Mouse (Mus musculus): ENCODE measurements around the gene Rsph1. TPM values are rescaled to one million over a fixed set of nuclear protein-coding genes. Genes with fewer than 3 reads are reported as not detected.
"Not testable (repeated sequence)": the region's sequence is repeated elsewhere in the genome, so short reads cannot be mapped to it uniquely, and the experiment has no call there.

Gene Rsph1
- polyA plus RNA-seq, 1 experiment from 2014 or later, result 6.9 TPM

DNA sequence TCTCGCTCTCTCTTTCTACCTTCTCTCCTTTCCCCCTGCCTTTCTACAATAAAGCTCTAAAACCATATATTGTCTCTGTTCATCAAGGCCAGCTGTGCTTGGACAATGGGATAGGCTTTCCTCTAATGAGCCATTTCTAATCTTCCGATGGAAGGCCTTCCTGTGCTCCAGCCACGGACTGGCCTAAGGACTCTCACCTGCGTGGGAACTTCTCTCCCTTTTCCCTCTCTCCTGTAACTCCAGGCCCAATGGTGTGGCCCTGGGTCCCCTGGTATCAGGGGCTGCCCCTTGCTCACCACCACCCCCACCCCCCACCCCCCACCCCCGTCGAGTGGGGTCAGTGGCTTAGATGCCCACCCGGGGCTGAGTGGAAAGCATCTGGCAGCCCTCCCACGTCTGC, 6.4 kb downstream of the Rsph1 start:
- H3K36me3 ChIP-seq; H3K9me3 ChIP-seq (replicated peaks); H3K27ac ChIP-seq; ATAC-seq (ENCODE audit: low FRiP score); H3K4me1 ChIP-seq; H3K9ac ChIP-seq; H3K4me3 ChIP-seq; H3K27me3 ChIP-seq; H3K4me2 ChIP-seq (replicated peaks): not testable (repeated sequence)
- 79% methylated on average over 8 of the region's 8 CpGs for WGBS

DNA sequence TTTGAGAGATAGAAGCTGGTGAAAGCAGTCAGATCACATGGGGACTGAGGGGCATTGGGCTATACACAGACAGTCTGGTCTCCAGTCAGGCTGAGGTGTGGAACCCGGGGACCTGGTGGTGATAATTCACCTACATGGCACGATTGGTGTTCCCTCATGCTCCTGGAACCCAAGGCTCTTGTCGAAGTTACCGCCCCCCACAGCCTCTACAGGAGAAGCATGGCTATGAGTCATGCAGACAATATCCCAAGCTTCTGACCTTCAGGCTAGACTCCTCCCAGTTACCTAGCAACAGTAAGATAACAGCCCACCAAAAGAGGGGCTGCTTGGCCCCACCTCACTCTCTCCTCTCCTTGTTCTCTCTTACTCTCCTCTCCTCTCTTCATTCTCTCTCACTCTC, 6.9 kb downstream of the Rsph1 start:
- H3K9me3 ChIP-seq (replicated peaks), result no peaks in the 10 kb centered on the region
- WGBS, result 77% methylated on average over 4 of the region's 4 CpGs
- H3K27ac ChIP-seq, result no peak overlapping the region
- no peak overlapping the region for H3K9ac ChIP-seq
- H3K4me1 ChIP-seq, result 0 out of 2 replicates have a peak, but pooled peaks cover under 1% of the 10 kb centered on the region
- ATAC-seq (ENCODE audit: low FRiP score), result no peak
- no peaks in the 10 kb centered on the region for H3K27me3 ChIP-seq
- H3K4me2 ChIP-seq (replicated peaks), result no peak overlapping the region
- no peaks in the 10 kb centered on the region for H3K36me3 ChIP-seq
- H3K4me3 ChIP-seq, result no peak overlapping the region

DNA sequence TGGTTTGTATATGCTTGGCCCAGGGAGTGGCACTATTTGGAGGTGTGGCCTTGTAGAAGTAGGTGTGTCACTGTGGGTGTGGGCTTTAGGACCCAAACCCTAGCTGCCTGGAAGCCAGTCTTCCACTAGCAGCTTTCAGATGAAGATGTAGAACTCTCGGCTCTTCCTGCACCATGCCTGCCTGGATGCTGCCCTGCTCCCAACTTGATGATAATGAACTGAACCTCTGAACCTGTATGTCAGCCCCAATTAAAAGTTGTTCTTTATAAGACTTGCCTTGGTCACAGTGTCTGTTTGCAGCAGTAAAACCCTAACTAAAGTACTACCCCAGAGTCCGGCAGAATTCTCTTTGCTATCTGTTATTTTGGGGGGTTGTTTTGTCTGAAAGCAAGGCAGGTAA, 7.4 kb downstream of the Rsph1 start:
- Histone ChIP-seq H3K9me3 (replicated peaks) (no peaks in the 10 kb centered on the region), H3K4me3 (no peak overlapping the region), H3K4me2 (replicated peaks) (no peak overlapping the region), H3K27ac (no peak overlapping the region), H3K4me1 (0 out of 2 replicates have a peak, but pooled peaks cover 5% of the 10 kb centered on the region), H3K27me3 (no peaks in the 10 kb centered on the region), H3K9ac (no peak overlapping the region), H3K36me3 (no peaks in the 10 kb centered on the region)
- 83% methylated on average over 2 of the region's 2 CpGs for WGBS
- ATAC-seq (ENCODE audit: low FRiP score), result no peak

DNA sequence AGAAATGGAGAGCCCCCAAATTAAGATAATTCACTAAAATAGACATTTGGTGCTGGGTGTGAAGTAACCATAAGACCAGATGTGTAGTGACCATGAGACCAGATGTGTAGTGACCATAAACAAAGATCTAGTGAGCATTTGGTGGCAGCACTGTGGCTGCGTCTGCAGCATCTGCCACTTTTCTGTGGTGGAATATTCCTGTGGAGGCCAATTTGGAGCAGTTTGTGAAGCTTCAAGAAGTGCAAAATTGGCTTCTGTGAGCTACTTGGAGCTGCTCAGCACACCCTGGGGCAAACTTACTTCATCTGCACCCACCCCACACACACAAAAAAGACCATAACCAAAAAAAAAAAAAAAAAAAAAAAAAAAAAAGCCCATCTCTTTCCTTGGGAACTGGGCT, 9.2 kb downstream of the Rsph1 start:
- ATAC-seq (ENCODE audit: low FRiP score), result no peak

DNA sequence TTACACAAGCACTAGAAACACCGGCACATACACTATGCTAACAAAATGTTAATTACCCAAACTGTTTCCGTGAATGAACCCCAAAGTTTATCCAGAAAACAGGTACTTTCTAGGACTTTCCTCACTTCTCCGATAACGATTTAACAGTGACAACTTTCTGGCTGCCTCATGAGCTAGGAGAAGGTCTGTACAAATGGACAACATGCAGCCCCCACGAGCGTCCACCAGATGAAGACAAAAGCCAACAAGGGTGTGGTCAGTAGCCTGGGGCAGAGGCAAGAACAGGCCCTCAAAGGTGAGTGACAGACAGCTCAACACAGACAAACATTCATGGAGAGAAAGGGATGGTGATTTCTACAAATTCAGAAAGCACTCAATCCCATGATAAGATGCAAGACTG, 9.6 kb downstream of the Rsph1 start:
- no peak overlapping the region for H3K4me2 ChIP-seq (replicated peaks)
- no peak overlapping the region for H3K4me3 ChIP-seq
- no peaks in the 10 kb centered on the region for H3K36me3 ChIP-seq
- no peaks in the 10 kb centered on the region for H3K27me3 ChIP-seq
- 0 out of 2 replicates have a peak, but pooled peaks cover 5% of the 10 kb centered on the region for H3K4me1 ChIP-seq
- H3K9ac ChIP-seq, result no peak overlapping the region
- H3K9me3 ChIP-seq (replicated peaks), result no peaks in the 10 kb centered on the region
- H3K27ac ChIP-seq, result no peak overlapping the region
- no peak for ATAC-seq (ENCODE audit: low FRiP score)
- 82% methylated on average over 6 of the region's 6 CpGs for WGBS

More for the DNA sequence above, 9.2 kb downstream of the Rsph1 start:
- no peak overlapping the region for H3K4me3 ChIP-seq
- no peak overlapping the region for H3K9ac ChIP-seq
- no peak overlapping the region for H3K27ac ChIP-seq
- H3K36me3 ChIP-seq, result no peaks in the 10 kb centered on the region
- H3K4me2 ChIP-seq (replicated peaks), result no peak overlapping the region
- 0 out of 2 replicates have a peak, but pooled peaks cover 5% of the 10 kb centered on the region for H3K4me1 ChIP-seq
- H3K27me3 ChIP-seq, result no peaks in the 10 kb centered on the region
- no peaks in the 10 kb centered on the region for H3K9me3 ChIP-seq (replicated peaks)
- 85% methylated on average over 1 of the region's 1 CpGs for WGBS

DNA sequence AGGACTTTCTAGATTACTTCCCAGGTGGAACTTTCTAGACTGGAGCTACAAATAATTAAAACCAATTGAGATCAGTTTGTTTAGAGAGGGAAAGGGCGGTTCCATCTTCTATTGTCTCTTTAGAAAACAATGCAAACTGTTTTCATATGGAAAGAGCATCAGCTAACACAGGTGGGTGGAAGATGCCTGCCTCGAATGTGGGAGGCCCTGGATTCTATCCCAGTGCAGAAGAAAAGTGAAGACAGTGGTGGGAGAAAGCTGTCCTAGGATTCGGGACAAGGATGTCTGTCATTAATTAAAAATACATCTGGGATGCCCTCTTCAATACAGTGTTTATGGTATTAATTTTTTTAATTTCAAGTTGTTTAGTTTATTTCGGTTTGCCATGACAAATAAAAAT, 10.0 kb downstream of the Rsph1 start:
- H3K27ac ChIP-seq, result no peak overlapping the region
- 70% methylated on average over 4 of the region's 4 CpGs for WGBS
- H3K36me3 ChIP-seq, result no peaks in the 10 kb centered on the region
- H3K27me3 ChIP-seq, result no peaks in the 10 kb centered on the region
- no peaks in the 10 kb centered on the region for H3K9me3 ChIP-seq (replicated peaks)
- 0 out of 2 replicates have a peak, but pooled peaks cover 5% of the 10 kb centered on the region for H3K4me1 ChIP-seq
- no peak overlapping the region for H3K9ac ChIP-seq
- H3K4me3 ChIP-seq, result no peak overlapping the region
- no peak overlapping the region for H3K4me2 ChIP-seq (replicated peaks)
- no peak for ATAC-seq (ENCODE audit: low FRiP score)

DNA sequence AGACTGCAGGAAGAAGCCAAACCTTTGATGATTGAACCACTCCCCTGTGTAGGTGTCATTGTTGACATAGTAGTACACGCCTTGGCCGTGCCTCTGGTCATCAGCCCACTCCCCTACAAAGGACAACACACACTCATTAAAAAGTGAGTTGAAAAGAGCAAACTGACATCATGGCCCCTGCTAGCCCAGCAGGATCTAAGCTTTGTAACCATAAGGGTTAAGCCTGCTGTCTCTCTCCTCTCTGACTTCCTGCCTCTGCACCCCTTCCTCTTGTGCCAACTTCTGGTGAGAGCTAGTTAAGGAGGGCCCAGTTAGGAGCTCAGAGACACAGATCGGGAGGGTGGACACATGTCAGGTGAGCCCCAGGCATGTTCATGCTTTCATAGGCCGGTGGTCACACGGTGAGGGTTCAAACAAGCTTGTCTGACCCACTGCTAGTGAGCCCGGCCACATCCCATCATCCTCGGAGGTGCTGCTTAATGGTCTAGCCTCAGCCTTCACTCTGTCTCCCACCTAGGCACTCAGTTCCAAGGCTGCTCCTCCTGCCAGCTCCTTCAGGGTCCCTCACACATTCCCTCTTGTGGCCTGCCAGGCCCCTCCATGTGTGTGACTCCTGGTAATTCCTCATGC, 10.7 kb downstream of the Rsph1 start:
- Histone ChIP-seq H3K27ac (no peak overlapping the region), H3K9me3 (replicated peaks) (no peaks in the 10 kb centered on the region), H3K4me1 (0 out of 2 replicates have a peak, but pooled peaks cover 5% of the 10 kb centered on the region), H3K4me2 (replicated peaks) (no peak overlapping the region), H3K9ac (no peak overlapping the region), H3K36me3 (no peaks in the 10 kb centered on the region), H3K4me3 (no peak overlapping the region), H3K27me3 (no peaks in the 10 kb centered on the region)
- WGBS, result 87% methylated on average over 7 of the region's 7 CpGs
- no peak for ATAC-seq (ENCODE audit: low FRiP score)

DNA sequence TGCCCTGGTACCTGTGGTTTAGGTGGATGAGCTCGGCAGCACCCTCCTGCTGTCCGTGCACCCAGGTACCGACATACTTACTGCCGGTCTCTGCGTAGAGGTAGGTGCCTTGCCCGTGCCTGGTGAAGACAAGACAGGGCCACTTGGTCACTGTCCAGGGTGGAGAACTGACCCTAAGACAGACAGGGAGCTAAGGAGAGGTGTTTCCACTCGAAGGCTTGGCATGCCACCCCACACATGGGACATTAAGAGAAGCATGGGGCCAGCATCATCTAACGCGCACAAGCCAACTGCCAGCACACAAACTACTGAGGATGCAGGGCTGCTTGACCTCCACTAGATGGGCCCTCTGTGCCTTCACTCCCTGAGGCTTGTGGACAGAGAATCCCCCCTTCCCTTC, 11.4 kb downstream of the Rsph1 start:
- Histone ChIP-seq H3K9me3 (replicated peaks) (no peaks in the 10 kb centered on the region), H3K9ac (no peak overlapping the region), H3K4me1 (0 out of 2 replicates have a peak, but pooled peaks cover 5% of the 10 kb centered on the region), H3K4me2 (replicated peaks) (no peak overlapping the region), H3K4me3 (no peak overlapping the region), H3K36me3 (no peaks in the 10 kb centered on the region), H3K27me3 (no peaks in the 10 kb centered on the region), H3K27ac (no peak overlapping the region)
- WGBS, result 89% methylated on average over 9 of the region's 9 CpGs
- ATAC-seq (ENCODE audit: low FRiP score), result no peak

DNA sequence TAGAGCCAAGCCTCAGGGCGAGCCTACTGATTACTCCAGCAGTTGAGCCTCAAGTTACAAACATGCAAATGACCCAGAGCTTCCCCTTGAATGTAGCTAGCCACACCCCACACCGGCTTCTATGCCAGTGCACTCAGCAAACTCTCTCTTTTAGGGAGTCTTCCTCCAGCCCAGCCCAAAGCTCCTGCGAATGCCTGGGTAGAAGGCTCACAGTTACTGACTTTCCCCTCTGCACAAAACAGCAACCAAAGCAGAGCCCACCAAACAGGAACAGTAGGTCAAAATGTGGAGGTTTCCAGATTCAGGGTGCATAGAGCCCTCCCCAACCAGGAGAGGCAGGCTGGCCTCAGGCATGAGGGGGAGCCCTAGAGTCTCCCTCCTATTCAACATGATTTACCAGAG, 12.0 kb downstream of the Rsph1 start:
- ATAC-seq (ENCODE audit: low FRiP score), result no peak
- H3K9me3 ChIP-seq (replicated peaks), result no peaks in the 10 kb centered on the region
- H3K4me2 ChIP-seq (replicated peaks), result no peak overlapping the region
- 0 out of 2 replicates have a peak, but pooled peaks cover 5% of the 10 kb centered on the region for H3K4me1 ChIP-seq
- H3K27me3 ChIP-seq, result no peaks in the 10 kb centered on the region
- no peak overlapping the region for H3K4me3 ChIP-seq
- 11% methylated on average over 3 of the region's 3 CpGs for WGBS
- H3K27ac ChIP-seq, result no peak overlapping the region
- no peak overlapping the region for H3K9ac ChIP-seq
- no peaks in the 10 kb centered on the region for H3K36me3 ChIP-seq

DNA sequence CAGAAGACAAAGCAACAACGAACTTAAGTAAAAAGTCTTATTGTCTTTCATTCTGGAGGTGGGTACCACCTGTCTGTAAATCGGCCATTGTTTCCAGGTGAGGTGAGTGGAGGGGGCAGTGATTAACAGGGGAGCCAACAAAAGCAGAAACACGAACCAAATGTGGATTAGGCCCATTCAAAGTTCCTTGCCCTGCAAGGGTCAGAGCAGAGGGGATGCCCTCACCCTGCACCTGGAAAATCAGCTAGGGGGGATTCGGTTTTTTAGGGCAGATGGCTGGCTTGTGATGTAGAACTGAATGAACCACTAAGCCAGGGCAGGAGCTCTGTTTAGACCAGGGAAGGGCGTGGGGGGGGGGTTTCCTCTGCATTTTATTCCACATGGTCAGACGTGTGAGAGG, 12.8 kb downstream of the Rsph1 start:
- ATAC-seq (ENCODE audit: low FRiP score), result no peak
- 0 out of 2 replicates have a peak, but pooled peaks cover 5% of the 10 kb centered on the region for H3K4me1 ChIP-seq
- no peaks in the 10 kb centered on the region for H3K27me3 ChIP-seq
- H3K27ac ChIP-seq, result no peak overlapping the region
- H3K9ac ChIP-seq, result no peak overlapping the region
- WGBS, result 56% methylated on average over 6 of the region's 6 CpGs
- no peaks in the 10 kb centered on the region for H3K36me3 ChIP-seq
- H3K4me2 ChIP-seq (replicated peaks), result no peak overlapping the region
- H3K4me3 ChIP-seq, result no peak overlapping the region
- H3K9me3 ChIP-seq (replicated peaks), result no peaks in the 10 kb centered on the region

DNA sequence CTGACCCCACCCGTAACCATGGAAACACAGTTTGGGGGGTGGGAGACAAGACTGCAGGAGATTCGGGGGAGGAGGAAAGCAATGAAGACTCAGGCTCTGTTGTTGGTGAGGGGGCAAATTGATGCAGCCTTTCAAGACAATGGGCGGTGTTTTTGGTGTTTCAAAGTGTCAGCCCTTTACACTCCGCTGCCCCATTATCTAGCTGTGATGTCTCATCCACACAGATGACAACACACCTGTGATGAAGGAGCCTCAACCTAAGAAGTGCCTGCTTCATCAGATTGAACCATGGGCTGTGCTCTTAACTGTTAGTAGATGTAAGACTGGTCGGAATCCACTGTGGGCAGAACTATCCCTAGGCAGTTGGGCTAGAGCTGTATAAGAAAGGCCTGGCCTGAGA, 13.4 kb downstream of the Rsph1 start:
- WGBS, result 78% methylated on average over 5 of the region's 5 CpGs
- no peak for ATAC-seq (ENCODE audit: low FRiP score)
- Histone ChIP-seq H3K9ac (no peak overlapping the region), H3K4me3 (no peak overlapping the region), H3K4me1 (0 out of 2 replicates have a peak, but pooled peaks cover 10% of the 10 kb centered on the region), H3K36me3 (no peaks in the 10 kb centered on the region), H3K27me3 (no peaks in the 10 kb centered on the region), H3K4me2 (replicated peaks) (no peak overlapping the region), H3K27ac (no peak overlapping the region), H3K9me3 (replicated peaks) (no peaks in the 10 kb centered on the region)

DNA sequence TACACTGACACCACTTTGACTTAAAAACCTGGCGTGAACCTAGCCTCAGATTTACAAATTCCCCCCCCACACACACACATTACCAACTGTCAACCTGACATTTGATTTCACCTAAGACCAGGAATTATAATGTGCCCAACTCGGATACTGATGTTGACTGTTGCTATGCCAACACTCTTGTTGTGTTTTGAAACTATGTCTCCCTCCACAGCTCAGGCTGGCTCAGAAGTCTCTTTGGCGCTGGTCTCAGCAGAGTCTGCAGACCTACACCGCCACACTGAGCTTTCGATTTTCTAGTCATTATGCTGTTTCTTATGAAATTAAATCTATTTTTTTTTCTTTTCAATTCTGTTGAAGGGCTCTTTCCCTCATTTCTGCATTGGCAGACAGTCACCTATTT, 14.5 kb downstream of the Rsph1 start:
- WGBS, result 65% methylated on average over 5 of the region's 5 CpGs
- no peak for ATAC-seq (ENCODE audit: low FRiP score)

DNA sequence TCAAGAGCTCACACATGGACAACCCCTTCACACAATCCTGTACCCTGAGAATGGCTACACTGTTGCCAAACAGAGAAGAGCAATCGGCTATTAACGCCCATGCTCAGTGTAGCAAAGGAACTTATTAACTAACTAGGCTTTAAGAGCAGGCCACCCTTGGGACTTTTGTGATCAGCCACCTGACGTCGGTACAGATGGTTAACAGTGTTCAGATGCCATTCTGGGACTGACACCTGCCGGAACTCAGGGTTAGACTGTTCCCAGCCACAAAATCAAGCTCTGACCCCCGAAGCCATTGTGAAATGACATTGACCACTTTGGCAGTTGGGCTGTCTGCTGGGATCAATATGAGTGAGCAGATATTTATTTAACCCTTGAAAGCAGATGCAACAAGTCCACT, 15.8 kb downstream of the Rsph1 start:
- H3K4me1 ChIP-seq, result 0 out of 2 replicates have a peak, but pooled peaks cover 10% of the 10 kb centered on the region
- no peaks in the 10 kb centered on the region for H3K27me3 ChIP-seq
- H3K4me3 ChIP-seq, result no peak overlapping the region
- H3K9me3 ChIP-seq (replicated peaks), result no peaks in the 10 kb centered on the region
- no peak overlapping the region for H3K4me2 ChIP-seq (replicated peaks)
- no peak for ATAC-seq (ENCODE audit: low FRiP score)
- 84% methylated on average over 6 of the region's 6 CpGs for whole genome bisulfite sequencing
- no peaks in the 10 kb centered on the region for H3K36me3 ChIP-seq
- no peak overlapping the region for H3K9ac ChIP-seq
- H3K27ac ChIP-seq, result no peak overlapping the region

More for the DNA sequence above, 14.5 kb downstream of the Rsph1 start:
- Histone ChIP-seq H3K9ac (no peak overlapping the region), H3K27ac (no peak overlapping the region), H3K4me1 (0 out of 2 replicates have a peak, but pooled peaks cover 10% of the 10 kb centered on the region), H3K36me3 (no peaks in the 10 kb centered on the region), H3K4me3 (no peak overlapping the region), H3K27me3 (no peaks in the 10 kb centered on the region), H3K4me2 (replicated peaks) (no peak overlapping the region), H3K9me3 (replicated peaks) (no peaks in the 10 kb centered on the region)
